Mouse (Mus musculus): ENCODE data around the gene Sgo2a. TPM values are rescaled to one million over a fixed set of nuclear protein-coding genes. Genes with fewer than 3 reads are reported as not detected.
"Not testable (repeated sequence)": the region's sequence is repeated elsewhere in the genome, so short reads cannot be mapped to it uniquely, and the experiment has no call there.

Gene Sgo2a
- total RNA-seq, 2 experiments from 2014 or later: 24.3 to 41.7 TPM

DNA sequence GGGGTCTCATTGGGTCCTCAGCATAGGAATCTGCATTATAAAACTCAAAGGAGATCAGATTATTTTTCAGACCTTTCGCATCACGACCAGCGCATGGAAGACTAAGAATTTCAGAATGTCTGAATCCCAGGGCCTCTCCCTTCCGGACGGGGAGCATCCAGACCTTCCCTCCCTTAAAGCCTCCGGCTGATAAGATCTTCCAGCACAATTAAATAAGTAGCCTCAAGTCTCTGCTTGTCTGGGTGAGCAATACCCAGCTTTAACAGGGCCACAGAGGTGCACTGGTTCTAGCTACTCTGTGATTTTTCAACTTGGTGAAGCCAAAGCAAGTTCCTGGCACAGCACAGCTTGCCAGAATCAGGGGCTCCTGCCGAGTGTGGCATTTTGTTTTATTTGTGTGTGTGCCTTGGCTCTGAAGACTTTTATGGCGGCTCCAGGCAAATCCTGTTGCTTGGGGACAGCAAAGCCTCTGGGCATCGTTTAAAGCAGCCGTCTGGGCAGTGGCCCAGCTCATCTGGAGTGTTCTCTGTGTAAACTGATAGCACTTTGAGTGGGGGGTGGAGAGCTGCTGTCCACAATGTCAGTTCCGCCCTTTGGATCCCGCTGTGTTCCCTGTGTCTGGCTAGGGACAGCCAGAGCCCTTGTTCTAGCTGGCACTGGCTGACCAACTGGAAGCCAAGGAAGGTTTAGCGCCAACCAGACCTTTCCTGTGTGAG is 34.5 kb downstream of the Sgo2a start:
- no peak for ATAC-seq (replicated peaks; ENCODE audit: poor library complexity, severe bottlenecking)

DNA sequence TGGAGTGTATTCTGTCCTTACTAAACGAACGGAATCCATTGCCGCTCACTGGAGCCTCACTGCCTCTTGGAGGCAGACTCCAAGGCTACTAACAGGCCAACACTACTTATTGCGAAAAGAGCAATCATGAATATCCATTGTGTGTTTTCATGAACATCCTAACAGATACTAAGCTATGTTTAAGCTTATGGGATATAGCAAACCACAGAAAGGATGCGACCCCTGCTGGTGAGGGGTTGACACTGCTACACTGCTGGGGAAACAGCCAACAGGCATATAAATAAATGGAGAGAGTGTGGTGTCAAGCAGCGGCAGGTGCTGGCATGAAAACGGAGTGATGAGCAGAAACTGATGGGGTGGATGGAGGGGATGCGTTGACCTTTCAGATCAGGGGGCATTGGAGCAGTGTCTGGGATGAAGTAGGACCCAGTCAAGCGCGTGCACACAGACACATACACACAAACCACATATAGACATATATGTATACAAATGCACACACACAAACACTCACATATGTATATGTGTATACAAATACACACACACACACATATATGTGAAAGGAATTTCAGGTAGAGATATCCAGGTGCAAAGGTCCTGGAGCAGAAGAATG is 35.5 kb downstream of the Sgo2a start:
- ATAC-seq (replicated peaks; ENCODE audit: poor library complexity, severe bottlenecking): peak; percentile 77

DNA sequence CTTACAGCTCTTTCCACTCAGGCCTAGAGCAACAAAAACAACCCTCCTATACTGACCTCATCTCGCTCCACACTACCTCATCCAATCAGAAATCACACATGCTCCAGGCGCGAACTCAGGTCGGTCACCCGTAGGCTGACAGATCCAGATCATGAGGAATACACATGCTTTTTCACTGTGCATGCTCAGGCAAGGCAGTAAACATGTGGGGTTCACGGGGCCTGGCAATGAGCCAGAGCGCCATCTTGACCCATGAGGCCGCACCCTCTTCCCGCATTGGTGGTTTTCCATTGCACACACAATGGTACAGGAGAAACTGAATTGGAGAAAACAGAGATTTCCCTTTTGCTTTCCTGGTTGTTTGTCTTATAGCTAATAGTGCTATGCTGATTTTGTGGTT is 41.5 kb downstream of the Sgo2a start:
- not testable (repeated sequence) for ATAC-seq (replicated peaks; ENCODE audit: poor library complexity, severe bottlenecking)

DNA sequence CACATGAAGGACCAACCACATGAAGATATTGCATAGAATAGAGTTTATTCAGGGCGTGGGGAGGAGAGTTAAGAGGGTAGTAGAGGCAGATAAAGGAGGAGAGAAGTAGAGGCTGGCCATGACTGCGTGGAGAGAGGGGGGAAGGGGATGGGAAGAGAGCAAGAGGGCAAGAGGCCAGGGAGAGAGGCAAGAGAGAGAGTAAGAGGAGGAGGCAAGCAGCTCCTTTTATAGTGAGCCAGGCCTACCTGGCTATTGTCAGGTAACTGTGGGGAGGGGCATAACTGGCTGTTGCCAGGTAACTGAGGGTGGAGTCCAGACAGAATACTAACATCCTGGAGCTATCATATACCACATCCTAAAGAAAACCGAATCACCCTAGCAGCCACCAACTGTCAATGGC is 49.3 kb downstream of the Sgo2a start:
- ATAC-seq (replicated peaks; ENCODE audit: poor library complexity, severe bottlenecking): no peak

DNA sequence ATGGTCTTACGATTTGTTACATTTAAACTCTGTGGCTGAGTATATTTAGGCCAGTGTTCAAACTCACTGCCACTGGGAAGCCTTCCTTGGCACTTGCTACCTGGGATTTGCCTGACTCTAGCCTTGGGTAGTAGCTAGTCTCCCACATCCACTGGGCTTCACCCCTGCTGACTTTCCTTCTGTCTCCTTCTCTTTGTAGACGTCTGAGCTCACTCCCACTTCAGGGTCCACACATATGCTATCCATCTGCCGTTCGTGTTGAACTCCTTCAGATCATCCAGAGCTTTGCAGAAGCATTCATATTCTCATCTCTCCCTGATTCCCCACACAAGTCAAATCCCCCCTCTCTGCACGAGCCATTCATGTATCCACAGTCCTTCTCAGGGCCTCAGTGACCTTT is 49.8 kb downstream of the Sgo2a start:
- no peak for ATAC-seq (replicated peaks; ENCODE audit: poor library complexity, severe bottlenecking)

DNA sequence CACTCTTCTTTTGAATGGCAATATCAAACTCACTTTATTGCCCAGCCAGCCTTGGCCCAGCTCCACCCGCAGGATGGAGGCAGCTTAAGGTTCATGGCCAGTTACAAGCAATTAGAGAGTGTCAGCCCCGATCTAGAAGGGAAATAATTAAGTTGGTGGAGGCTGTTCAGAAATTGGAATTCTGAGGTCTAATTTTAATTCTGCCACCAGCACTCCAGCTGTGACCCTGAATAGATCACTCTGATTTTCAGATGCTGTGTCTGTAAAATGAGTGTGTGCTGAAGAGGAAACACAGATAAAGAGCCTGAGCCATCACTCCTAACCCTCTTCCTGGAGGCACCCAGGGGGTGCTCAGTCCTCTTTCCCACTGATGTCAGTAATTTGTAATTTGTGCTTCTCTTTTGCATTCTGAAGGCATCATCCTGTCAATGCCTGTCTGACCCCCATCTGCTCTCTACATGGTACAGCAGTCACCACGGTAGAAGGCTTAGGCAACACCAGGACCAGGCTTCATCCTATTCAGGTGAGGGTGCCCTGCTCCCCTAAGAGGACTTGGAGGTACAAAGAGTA is 51.0 kb downstream of the Sgo2a start:
- ATAC-seq (replicated peaks; ENCODE audit: poor library complexity, severe bottlenecking): no peak

DNA sequence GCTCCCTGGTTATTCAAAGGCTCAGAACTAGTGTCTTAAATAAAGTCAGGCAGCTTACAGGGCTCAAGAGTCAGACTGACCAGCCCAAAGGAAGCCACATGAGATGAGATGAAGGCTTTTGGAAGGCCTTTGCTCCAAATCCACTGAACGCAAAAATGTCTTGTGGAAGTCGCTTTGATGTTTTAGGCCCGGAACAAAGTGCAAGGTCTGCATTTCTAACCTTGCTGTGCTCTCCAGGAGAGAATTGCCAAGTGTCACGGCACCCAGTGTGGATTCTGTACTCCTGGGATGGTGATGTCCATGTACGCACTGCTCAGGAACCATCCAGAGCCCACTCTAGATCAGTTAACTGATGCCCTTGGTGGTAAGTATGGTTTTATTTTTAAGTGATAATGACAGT is 53.4 kb downstream of the Sgo2a start:
- ATAC-seq (replicated peaks; ENCODE audit: poor library complexity, severe bottlenecking): no peak

DNA sequence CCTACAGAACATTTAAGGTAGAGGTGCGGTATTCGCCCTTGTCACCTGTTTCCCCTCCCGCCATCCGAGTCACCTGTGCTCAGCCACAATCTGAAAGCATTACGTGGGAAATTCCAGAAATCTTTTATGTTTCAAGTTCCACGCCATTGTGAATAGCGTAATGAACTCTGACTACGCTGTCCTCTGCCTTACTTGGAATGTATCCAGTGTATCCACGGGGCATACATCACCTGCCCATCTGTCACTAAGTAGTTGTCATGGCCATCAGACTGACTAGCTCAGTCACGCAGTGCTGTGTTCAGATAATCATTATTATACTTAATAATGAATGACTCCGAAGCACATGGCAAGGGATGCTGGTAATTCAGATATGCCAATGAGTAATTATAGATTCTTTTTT is 59.8 kb downstream of the Sgo2a start:
- no peak for ATAC-seq (replicated peaks; ENCODE audit: poor library complexity, severe bottlenecking)

DNA sequence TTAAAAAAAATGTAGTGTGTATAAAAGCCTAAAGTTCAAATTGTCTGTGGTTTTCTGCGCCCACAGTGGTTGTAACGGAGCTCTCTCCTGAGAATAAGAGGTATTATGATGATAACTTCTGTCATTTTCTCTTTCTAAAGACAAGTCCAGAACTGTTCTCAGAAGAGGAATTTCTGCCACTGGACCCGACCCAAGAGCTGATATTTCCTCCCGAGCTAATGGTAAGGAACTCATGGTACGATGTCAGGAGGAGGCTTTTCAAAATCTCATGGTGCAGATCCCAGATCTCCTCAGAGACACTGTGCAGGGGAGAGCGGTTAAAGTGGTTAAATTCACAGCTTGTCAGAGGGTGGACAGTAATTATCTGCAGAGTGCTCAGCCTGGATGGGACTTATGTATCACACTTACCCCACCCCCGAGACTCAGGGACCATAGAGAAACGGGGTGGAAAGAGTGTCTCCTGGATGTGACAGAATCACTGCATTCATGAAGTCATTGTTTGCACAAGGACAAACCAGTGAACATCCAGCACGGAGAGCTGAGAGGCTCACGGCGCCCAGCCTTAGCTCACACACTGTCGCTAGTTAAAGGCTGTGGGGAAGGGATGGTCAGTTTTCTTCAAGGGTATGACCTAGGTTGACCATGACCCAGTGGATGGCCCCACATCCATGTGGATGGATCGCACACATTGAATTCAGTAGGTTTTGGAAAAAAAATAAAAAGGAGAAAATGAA is 60.5 kb downstream of the Sgo2a start:
- ATAC-seq (replicated peaks; ENCODE audit: poor library complexity, severe bottlenecking): no peak

DNA sequence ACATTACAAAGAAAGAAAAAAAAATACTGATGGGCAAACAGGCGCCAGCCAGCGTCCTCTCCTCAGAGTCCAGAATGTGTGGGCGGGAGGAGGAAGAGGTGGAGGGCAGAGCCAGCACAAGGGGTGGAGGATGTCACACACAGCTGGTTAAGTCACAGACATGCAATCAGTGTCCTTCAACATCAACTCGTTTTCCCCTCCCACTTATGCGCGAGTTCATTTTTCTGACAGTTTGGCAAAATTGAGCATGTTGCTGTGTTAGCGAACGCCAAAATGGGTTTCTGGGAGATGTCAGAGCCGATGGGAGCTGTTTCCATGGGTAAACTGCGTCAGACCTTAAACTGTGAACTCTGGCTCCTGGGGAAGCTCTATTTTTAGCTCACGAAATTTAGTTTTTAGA is 61.2 kb downstream of the Sgo2a start:
- no peak for ATAC-seq (replicated peaks; ENCODE audit: poor library complexity, severe bottlenecking)

DNA sequence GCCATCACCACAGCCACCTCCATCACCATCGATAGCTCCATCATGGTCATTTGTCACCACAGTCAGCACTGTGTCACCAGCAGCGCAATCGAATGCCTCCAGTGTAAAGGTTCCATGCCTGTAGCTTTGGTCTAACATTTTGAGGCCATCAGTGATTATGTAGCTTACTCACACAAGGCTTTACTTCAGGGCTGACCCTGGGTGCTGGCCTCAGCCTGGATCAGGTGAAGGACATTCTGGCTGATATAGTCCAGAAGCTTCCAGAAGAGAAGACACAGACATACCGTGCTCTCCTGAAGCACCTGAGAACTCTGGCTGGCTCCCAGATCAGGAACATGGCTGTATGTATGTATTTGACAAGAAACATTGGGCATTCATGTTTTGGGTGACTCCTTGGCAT is 63.1 kb downstream of the Sgo2a start:
- no peak for ATAC-seq (replicated peaks; ENCODE audit: poor library complexity, severe bottlenecking)

DNA sequence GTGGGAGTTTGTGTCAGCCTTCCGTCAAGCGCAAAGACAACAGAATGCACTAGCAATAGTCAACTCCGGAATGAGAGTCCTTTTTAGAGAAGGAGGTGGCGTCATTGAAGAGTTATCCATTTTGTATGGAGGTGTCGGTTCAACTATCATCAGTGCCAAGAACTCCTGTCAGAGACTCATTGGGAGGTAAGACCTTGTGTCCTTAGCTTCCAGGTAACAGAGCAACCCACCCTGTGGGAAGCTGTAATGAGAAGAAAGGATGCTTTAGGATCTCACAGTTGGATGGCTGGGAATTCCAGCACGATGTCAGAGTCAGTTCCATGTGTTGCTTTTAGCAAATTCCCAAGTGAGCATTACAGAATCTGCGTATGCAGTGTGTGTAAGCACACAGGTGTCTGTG is 66.4 kb downstream of the Sgo2a start:
- no peak for ATAC-seq (replicated peaks; ENCODE audit: poor library complexity, severe bottlenecking)

DNA sequence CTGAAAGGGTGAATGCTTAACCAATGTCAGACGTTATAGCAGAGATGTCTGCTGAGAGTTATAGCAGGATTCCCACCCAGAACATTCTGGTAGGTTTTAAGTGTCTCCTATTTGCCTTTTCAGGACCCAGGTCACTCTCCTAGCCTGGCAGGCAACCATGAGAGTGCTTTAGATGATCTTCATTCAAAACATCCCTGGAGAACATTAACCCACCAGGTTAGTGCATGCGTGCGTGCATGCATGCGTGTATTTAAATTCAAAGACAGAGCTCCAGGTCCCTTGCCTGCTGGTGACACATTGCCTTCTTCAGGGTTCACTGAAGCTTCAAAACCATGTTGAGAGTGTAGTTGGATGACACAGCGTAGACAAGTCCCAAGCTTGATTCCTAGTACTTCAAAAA is 69.4 kb downstream of the Sgo2a start:
- no peak for ATAC-seq (replicated peaks; ENCODE audit: poor library complexity, severe bottlenecking)

DNA sequence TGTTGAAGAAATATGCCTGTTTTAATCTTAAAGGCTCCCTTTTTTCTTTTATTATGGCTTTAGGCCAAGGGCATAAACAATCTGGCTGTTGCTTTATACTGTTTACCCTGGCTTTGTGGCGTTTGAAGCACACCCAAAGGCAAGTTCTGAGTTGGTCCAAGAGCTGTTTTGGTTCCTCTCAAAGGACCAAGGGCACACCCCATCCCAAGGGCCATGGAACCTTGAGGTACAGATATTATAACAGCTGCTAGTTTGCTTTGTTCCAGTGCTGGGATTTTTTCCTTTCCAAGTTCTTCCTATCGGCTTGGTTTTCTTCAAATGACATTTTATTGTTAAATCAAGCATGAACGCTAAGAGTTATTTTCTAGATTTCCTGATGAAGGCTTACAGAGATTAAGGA is 69.8 kb downstream of the Sgo2a start:
- no peak for ATAC-seq (replicated peaks; ENCODE audit: poor library complexity, severe bottlenecking)

DNA sequence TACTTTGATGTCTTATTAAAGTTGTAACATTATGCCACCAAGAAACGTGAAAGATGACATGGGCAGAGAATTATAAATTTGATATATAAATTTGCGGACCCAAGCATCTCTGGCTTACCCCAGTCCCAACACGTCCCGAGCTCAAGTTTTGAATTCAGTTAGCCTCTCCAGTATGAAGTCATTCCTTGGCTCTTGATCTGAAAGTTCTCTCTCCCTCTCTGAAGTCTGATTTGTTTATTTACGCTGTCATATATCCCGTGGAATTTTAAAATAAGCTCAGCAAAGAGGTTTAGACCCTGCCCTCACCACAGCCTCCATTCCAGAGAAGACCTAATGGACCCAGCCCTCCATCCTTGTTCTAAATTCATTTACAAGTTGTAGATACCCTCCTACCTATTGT is 73.4 kb downstream of the Sgo2a start:
- ATAC-seq (replicated peaks; ENCODE audit: poor library complexity, severe bottlenecking): no peak

DNA sequence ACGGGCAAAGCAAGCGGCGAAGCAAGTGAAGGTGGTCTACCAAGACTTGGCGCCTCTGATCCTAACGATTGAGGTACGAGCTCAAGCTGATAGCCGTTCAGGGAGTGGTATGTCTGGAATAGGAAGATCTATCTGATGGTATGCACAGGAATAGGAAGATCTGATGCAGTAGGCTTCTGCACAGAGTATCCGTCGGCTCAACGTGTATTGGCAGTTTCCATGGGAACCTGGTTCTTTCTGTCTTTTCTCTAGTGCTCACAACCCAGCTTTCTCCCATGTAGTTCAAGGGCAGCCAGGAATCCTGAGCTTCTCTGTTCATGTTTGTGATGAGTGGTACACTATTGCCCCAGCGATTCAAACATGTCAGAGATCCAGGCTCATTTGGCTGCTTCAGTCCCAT is 74.3 kb downstream of the Sgo2a start:
- no peak for ATAC-seq (replicated peaks; ENCODE audit: poor library complexity, severe bottlenecking)

DNA sequence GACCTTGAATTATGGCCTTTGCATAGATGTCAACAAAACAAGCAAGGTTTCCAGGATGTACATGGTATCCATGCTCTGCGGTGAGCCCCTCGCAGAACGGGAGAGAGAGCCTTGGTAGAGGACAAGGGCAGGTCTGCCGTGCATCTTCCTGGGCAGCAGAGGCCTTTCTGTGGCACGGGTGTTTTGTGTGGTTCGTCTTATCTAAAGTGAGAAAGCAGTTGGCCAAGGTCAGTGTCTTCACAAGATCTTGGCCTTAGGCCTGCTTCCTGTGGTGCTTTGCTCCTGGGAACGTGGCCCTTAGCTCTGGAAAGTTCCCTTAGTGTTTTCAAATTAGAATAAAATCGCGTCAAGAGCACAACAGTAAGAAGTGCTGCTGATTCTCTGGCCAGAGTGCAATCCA is 75.2 kb downstream of the Sgo2a start:
- ATAC-seq (replicated peaks; ENCODE audit: poor library complexity, severe bottlenecking): no peak

DNA sequence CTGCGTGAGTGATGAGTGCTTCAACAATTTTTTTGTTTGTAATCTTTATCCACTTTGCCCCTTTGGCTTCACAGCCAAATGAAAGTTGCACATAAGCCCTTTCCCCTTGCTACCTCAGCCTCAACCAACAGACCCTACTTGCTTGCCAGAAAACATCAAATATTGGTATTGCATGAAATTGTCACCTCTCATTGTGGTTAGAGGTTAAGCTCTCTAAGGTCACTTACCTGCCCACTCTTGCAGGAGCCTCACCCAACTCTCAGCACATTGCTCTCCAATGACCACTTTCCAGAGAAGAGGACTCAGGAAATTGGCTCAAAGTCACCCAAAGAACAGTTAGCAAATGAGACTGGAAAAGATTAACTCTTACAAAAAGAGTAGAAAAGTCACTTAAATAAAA is 75.7 kb downstream of the Sgo2a start:
- ATAC-seq (replicated peaks; ENCODE audit: poor library complexity, severe bottlenecking): no peak

DNA sequence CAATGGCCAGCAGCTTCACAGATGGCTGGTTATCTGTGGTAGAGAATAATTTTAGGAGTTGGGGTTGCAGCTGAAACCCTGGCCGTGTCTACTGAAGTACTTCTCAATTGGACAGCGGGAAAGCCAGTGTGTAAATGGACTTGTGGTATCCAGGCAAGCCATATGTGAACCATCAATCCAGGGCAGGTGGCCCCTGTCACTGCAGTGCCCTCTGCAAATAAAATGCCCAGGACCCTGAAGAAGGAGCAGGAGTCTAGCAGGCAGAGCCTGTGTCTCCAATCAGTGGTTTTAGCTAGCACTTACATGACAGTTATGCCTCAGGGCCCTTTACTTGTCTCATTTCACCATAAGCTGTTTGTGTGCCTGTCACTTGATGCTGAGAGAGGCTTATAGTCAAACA is 76.6 kb downstream of the Sgo2a start:
- no peak for ATAC-seq (replicated peaks; ENCODE audit: poor library complexity, severe bottlenecking)

DNA sequence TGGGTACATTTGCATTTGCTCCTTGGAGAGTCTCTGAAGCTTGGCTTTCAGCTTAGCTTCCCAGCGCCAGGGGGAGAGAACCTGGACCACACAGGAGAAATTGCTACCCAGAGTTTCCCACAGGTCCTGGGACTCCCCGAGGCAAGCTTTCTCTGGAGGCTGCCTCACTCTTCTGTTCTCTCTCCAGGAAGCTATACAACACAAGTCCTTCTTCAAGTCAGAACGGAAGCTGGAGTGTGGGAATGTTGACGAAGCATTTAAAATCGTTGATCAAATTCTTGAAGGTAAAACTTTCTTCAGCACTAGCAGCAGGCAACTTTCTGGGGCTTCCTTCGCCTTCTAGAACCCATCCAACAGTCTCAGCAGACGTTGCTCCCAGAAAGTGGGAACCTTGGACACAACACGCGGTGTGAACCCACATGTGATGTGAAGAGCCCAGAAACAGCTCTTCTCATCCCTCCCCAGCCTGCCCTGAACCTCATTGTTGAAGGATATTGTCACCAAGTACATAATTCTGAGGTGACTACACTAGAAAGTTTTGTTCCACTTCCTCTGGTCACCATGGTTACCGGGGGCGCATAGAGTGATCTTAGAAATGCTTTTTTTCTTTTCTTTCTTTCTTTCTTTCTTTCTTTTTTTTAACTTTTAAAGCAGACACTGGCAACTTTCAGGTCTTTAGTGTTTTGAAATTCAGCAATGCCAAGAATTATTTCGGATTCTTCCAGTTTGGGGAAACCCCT is 77.4 kb downstream of the Sgo2a start:
- no peak for ATAC-seq (replicated peaks; ENCODE audit: poor library complexity, severe bottlenecking)

DNA sequence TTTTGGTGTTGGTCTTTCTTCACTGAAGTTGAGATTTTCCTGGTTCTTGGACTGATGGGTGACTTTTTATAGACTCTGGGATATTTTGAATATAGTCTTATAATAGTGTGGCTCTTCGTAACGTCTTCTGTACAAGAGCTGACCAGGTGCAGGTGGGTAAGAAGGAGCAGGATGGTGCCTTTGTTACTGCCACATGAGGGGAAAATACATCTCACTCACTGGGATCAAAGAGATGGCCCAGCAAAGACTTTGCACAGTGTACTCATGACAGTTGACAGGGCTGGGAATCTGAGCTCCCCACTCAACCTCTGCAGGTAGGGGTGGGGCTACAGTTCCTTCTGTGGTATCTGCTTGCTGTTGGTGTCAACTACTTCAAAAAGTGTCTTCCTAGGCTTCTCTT is 78.5 kb downstream of the Sgo2a start:
- no peak for ATAC-seq (replicated peaks; ENCODE audit: poor library complexity, severe bottlenecking)
